15 mouse cellular contexts compared by ENCODE assay signal in the genomic region with DNA sequence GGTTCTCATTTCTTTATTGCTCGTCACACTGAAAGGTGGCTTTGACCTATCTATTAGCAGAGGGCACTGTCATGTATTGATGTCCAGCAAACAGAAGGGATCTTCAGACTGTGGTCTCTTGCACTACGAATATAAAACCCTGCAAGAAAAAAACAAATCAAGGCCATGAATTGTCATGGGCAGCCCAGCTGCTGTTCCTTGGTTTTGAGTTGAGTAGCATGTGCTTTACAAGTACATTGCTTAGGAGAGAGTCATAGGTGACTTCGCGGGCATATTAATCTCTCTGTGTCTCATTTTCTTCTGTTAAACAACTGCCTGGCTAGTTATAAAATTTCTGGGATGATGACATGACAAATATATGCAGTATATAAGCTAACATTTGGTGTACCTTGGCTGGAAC.
"Had no signal": no experiment of that assay in that cellular context is flagged by ENCODE, and none has a peak within 500 bp of the region (broad histone marks: within the 10 kb centered on the region; RNA-seq: fewer than 3 reads in every experiment).

No protein-coding gene starts in this region.

- H3K9me3 ChIP-seq: neural tube, embryonic 15.5 days; stomach, embryonic 15.5 days had no signal

- DNase-seq: retina, postnatal 1 day; right cerebral cortex, adult 18-20 months; right cerebral cortex, postnatal 14 days; right cerebral cortex, postnatal 25 days; right cerebral cortex, postnatal 4 days; spleen, adult 18-20 months; thymus, adult 18-20 months; thymus, adult 2 months; thymus, postnatal 14 days; thymus, postnatal 25 days; thymus, postnatal 36 days; thymus, postnatal 4 days had no signal

- H3K36me3 ChIP-seq: neural tube, embryonic 15.5 days; stomach, embryonic 15.5 days had no signal

- H3K9ac ChIP-seq: neural tube, embryonic 15.5 days; stomach, embryonic 15.5 days had no signal

- H3K27me3 ChIP-seq: neural tube, embryonic 15.5 days; stomach, embryonic 15.5 days had no signal

- H3K4me3 ChIP-seq: neural tube, embryonic 15.5 days; stomach, embryonic 15.5 days had no signal

- H3K4me1 ChIP-seq: neural tube, embryonic 15.5 days; stomach, embryonic 15.5 days had no signal

- H3K4me2 ChIP-seq: neural tube, embryonic 15.5 days; stomach, embryonic 15.5 days had no signal

- H3K27ac ChIP-seq: neural tube, embryonic 15.5 days; stomach, embryonic 15.5 days; stomach, postnatal 0 days had no signal
